Mouse (Mus musculus): Measurements from ENCODE around the gene Slc44a1.

Slc44a1 gene

GRCm38 (mm10) chr4:53621084-53621483 is 180.9 kb downstream of the Slc44a1 start:
- no peak for DNase-seq

DNA sequence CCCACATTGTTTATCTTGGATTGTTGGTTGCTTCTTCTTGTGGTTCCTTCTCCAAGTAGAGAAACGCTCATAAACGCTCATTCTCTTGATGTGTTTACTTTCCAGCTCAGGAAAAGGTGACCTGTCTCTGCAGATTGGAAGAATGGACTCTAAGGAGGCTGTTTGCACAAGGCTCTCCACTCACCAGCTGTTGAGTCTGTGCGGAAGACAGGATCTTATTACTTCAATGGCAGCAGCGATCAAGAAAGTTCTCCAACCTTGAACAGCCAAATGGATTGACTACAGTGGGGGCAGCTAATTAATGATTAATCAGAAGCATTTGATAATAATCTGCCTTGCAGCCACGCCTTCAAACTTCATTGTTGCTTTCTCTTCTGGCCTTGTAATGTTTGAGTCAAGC is 181.3 kb downstream of the Slc44a1 start:
- no peak for DNase-seq

DNA sequence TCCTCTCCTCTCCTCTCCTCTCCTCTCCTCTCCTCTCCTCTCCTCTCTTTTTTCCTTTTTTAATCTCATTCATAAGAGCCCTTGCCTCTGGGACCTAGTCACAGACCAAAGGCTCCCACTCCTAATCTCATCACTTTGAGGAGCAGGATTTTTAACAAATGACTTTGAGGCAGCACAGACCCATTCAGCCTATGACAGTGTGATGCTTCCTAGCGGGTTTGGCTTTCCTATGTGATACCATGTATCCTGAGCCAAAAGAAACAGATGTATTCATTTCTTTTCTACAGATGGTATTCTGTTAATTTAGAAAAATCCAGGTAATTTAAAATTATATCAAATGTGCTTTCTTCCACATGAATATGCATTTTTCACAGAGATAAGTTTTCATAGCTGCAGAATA is 183.5 kb downstream of the Slc44a1 start:
- no peak for DNase-seq

GRCm38 (mm10) chr4:53624816-53625215 is 184.6 kb downstream of the Slc44a1 start:
- peak; percentile 63 for DNase-seq

DNA sequence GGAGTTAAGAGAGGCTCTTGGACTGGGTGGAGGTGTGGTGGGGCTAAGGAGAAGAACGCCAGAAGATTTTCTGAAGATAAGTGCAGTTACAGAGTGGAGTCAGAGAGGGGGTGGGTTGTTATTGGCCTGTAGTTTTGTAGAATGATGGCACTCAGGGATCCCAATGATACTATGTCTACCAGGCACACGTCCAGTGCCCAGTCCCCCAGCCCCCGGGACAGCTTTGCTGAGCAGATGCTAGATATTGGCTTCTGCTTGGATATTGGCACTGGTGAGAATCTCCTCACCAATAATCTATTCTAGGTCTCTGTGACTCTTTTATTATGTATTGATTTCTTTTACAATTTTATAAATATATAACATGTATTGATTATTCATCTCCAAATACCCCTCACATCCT is 185.1 kb downstream of the Slc44a1 start:
- no peak for DNase-seq

DNA sequence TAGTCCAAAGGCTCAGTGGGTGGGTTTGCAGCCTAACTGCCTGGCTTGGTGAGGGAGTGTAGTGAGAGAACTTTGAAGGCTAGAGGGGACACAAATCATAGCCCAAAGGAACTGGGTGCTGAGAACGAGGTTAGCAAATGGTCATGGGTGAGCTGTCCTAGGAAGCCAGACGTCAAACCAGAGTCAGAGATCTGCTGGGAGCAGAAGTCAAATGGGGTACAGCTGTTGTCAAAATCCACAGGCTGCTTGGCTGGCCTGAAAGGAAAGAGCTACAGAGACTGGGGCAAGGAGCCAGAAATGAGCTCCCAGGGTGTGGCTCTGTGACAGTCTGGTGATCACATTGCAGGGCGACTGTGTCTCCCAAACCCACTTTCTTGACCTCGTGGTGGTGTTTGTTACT is 188.7 kb downstream of the Slc44a1 start:
- no peak for DNase-seq

GRCm38 (mm10) chr4:53630963-53631315 is 190.7 kb downstream of the Slc44a1 start:
- no peak for DNase-seq

- peak; percentile 88 for DNase-seq
These were observed 191.2 kb downstream of the Slc44a1 start, which contains the start of gene Fsd1l for GRCm38 (mm10) chr4:53631316-53632010. Gene Fsd1l (plus strand): TSS chr4:53631471.

DNA sequence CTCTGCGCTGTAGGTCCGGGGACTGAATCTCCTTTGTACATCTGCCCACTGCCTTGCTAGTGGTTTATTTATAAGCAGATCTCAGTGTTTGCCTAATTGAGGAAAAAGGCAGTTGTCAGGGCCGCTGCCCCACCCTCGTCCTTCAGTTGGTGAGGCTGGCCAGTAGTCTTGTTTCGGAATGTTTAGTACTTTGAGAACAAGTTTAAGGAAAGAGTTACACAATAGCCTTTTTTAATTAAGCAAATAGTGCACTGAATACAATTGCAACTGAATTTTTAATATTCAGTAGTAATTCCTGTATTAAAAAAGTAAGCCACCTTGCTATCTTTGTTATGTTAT is 191.8 kb downstream of the Slc44a1 start:
- no peak for DNase-seq

GRCm38 (mm10) chr4:53635336-53635735 is 195.1 kb downstream of the Slc44a1 start:
- peak; percentile 75 for DNase-seq

- peak; percentile 51 for DNase-seq
These were observed 197.2 kb downstream of the Slc44a1 start for GRCm38 (mm10) chr4:53637269-53637909.

DNA sequence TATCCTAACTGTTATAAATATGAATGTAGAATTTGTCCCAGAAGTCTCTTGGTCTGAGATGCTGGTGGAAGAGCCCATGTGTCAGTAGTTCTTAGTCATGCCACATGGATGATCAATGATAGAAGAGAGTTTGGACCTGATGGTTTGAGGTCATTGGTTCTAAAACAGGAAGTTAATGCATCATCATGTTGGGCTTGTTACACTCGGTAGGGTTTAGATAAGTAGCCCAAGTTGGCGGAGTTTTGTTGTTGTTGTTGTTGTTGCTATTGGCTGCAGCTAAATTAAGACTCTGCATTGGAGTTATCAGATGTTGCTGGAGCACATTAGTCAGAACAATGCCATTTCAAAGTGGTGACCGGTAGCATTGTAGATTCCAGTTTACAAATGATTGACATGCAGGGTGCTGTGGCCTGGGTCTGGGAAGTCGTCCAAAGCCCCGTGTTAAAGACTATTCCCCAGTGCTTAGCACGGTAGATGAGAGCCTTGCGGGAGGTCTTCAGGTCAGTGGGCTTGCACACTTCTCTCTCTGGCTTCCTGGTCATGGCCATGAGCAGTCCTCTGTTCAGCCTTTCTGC is 198.4 kb downstream of the Slc44a1 start:
- DNase-seq: no peak

- no peak for DNase-seq
These were observed 217.8 kb downstream of the Slc44a1 start for GRCm38 (mm10) chr4:53658029-53658428.

DNA sequence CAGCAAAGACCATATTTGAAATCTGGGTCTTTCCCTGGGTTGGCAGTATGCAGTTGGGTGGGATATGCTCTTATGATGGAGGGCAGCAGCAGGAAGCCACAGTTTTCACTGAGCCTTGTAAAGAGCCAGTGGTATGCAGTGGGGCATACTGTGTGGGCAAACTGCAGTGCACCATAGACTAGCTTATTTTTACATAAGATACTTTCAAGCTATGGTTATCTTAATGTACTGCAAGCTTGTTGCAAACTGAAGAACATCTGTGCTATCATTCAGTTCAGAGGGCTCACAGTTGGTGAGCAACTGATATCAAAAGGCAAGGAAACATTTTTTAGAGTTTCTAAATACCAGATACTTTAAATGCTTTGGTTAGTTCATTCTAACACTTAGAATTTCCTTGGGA is 220.5 kb downstream of the Slc44a1 start:
- no peak for DNase-seq

All from retina, postnatal 1 day (tissue).